Mouse (Mus musculus) spleen, adult 2 months (tissue): ENCODE data around the gene Arhgap28.

Experiments
- CTCF ChIP-seq: fragments of 200-500 bp; IDR thresholded peaks from 2 replicates; pipeline ENCODE4 v1.5.1; 2011; ENCODE audit warnings: mild to moderate bottlenecking, inconsistent platforms; ENCODE audit not compliant: insufficient read depth, insufficient read length, insufficient replicate concordance; ENCODE audit errors: extremely low read depth
- POLR2A ChIP-seq: fragments of 200-500 bp; IDR thresholded peaks from 2 replicates; pipeline ENCODE4 v1.6.1; 2011; ENCODE audit warnings: low read depth, low read length, inconsistent platforms

DNA sequence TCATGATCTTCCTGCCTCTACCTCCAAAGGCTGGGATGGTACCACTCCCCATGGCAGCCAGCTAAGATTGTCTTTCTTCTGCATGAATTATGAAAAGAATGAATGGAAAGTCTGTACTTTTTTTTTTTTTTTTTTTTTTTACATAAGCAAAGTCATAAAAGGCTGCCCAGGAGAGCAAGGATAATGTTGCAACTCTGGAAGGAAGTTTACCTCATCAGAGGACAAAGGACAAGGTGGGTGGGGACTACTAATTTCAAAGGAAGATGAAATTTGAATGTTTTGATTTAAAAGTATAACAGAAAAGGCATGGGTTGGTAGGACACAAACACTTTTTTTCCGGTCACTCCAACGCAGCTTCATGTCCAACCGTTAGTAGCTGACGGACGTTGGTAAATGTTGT, 107.5 kb downstream of the Arhgap28 start:
- no peak for TF ChIP-seq POLR2A
- no peak for TF ChIP-seq CTCF
